Mouse (Mus musculus) neutrophil, adult 5-6 weeks (primary cell): Measurements from ENCODE around the gene Sco1. TPM values are rescaled to one million over a fixed set of nuclear protein-coding genes. Genes with fewer than 3 reads are reported as not detected.

Source experiments
- ATAC-seq: fragments of 151-379, 151-347 bp; 2 replicates; pipeline ENCODE4 v1.8.0; 2017; ENCODE audit warnings: mild to moderate bottlenecking, moderate TSS enrichment; ENCODE audit not compliant: insufficient number of reproducible peaks, poor library complexity, low FRiP score, severe bottlenecking; ENCODE audit errors: extremely low read depth
- total RNA-seq: library from RNA; stranded (forward); fragments of 200-1000 nt; gene quantifications from 2 replicates; pipeline ENCODE4 v1.2.3, GENCODE M21; 2017

The Sco1 gene
- total RNA-seq, 1 experiment from 2014 or later = 14.5 TPM

DNA sequence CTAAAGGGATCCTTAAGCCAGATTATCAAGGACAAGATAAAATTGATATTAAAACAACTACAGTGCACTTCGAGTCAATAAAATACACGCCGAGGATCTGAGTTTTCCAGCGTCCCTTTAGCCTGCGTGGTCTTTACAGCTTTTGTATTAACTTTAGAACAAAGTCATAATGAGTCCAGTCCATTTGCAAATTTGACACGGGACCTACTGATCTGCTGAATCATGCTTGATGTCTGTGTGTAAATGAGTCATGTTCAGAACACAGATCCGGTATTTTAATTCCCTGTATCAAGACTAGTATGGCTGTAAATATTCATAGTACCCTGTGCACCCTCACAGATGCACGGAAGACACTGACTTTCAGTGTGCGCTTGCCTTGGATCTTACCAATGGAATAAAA, 15.6 kb upstream of the Sco1 start:
- ATAC-seq = no peak

DNA sequence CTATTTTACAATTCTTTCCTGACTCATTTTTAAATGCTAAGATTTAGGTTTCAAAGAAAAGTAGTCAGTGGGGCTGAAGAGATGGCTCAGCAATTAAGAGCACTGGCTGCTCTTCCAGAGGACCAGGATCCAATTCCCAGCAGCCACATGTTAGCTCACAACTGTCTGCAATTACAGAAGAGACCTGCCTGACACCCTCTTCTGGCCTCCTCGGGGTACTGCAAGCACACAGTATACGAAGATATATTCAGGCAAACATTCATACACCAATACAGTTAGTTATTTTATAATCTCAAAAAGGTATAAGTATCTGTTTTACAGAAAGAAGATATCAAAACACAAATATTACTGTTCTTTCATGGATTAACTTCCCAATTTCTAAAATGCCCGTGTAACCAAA, 12.7 kb upstream of the Sco1 start:
- no peak for ATAC-seq

GRCm38 (mm10) chr11:67040483-67040882, 12.0 kb upstream of the Sco1 start:
- no peak for ATAC-seq

- no peak for ATAC-seq
Observed at GRCm38 (mm10) chr11:67043007-67043406, 9.5 kb upstream of the Sco1 start.

- ATAC-seq = no peak
Observed at GRCm38 (mm10) chr11:67044959-67045358, 7.5 kb upstream of the Sco1 start.

GRCm38 (mm10) chr11:67047199-67047598, 5.3 kb upstream of the Sco1 start:
- peak; percentile 41; the same call in 1 of the 2 replicates for ATAC-seq

GRCm38 (mm10) chr11:67048496-67048895, 4.0 kb upstream of the Sco1 start:
- ATAC-seq = no peak

- no peak for ATAC-seq
Observed at GRCm38 (mm10) chr11:67049256-67049655, 3.2 kb upstream of the Sco1 start.

DNA sequence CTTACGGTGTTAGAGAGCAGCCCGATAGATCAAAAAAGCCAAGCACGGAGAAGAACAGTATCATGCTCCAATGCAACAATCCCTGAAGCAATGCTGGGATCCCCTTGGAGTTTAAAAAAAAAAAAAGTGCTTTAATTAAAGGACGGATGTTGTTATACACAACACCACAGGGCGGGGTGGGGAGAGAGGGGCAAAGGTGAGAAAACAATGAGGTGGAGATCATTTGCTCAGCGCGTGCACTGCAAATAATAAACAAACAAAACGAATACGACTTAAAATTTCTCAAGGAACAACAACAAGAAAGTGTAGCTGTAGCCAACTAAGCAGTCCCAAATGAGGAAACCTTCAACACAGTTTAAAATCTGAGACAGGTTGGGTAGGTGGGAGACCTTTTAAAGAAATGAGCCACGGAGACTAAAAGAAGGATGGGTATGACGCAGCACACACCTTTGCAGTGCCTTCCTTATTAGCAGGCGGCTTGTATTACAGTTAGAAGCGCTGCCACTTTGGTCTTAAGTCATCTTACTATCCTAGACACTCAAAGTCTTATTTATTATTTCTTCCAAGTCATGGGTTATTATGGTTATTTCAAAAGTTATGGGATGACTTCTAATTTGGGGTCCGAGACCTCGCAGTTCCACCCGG, 672 bp upstream of the Sco1 start:
- no peak for ATAC-seq

GRCm38 (mm10) chr11:67054754-67055365, 2.4 kb downstream of the Sco1 start:
- no peak for ATAC-seq

DNA sequence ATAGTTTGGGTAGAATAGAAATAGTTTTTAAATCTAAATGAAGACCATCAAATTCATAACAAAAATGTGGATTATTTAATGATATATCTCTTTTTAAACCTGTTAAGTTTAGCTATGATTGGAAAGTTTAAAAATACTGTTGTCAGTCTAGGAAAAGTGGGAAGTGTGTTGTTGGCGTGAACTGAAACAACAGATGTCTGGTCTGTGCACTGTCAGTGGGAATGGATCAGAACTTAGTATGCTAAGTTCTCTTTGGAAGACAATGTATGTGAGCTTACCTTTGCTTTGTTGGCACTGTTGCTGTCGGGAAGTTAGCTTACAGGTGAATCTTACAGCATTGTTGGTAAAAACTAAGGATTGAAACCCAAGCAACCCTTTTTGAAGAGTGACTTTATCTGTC, 8.8 kb downstream of the Sco1 start:
- ATAC-seq = no peak

DNA sequence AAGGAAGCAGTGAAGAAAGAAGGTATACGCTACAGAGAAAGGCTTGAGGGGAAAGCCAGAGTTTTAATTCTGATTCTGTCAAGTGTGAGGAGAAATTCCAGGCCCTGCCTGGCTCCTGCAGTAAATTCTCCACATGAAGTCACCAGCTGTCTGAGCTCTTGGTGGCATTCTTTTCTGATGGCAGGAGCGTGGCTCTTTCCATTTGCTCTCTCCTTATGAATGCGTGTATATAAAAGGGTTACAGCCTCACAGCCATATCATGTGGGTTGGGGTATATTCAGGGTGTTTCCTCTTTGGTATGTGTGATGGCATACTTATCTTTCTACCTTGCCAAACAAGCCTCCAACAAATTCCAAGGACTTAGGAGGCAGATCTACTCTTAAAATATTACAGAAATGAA, 10.3 kb downstream of the Sco1 start:
- ATAC-seq = no peak

GRCm38 (mm10) chr11:67067741-67068140, 15.3 kb downstream of the Sco1 start:
- no peak for ATAC-seq

- no peak for ATAC-seq
Observed at GRCm38 (mm10) chr11:67072615-67073130, 20.2 kb downstream of the Sco1 start.

DNA sequence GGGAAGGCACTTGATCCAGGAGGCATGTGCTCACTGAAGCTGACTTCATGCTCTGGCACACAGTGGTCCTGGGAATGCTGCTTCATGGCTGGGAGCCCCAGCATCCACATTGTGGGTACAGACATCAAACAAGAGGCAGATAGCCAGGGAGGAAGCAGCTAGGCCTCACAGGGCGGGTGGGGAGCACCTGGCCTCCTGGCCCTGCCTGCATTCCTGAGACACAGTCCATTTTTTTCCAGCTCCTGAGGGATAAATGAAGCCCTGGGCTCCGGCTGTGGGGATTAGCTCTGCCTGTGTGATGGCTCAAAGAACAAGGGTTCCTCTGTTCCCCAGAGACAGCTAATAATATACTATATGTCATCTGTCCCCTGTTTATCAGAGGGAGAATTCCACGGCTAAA, 22.6 kb downstream of the Sco1 start:
- ATAC-seq = no peak

GRCm38 (mm10) chr11:67076781-67077180, 24.3 kb downstream of the Sco1 start:
- ATAC-seq = no peak

- ATAC-seq = no peak
Observed at GRCm38 (mm10) chr11:67077435-67077834, 25.0 kb downstream of the Sco1 start.

DNA sequence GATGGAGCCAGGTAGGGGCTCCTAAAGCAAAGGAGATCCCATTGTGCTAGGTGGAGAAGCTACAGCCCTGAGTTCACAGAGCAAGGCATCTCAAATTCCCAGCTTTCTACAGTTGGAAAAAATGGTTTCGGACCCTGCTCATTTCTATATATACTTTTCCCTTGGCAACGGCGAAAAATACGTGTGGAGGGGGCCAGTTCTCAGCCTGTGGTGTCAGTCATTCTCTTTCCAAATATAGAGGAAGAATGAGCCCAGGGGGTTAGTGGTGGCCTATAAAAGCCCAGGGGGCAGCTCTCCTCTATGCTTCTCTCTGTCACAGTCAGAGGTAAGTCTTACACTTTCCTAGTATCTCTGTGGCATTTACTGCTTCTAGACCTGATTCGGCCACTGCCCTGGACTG, 25.5 kb downstream of the Sco1 start, which contains the start of gene Myh3:
TSS of gene Myh3 (plus strand) at position 301 of the 400 bp plus-strand sequence.
- ATAC-seq = no peak

DNA sequence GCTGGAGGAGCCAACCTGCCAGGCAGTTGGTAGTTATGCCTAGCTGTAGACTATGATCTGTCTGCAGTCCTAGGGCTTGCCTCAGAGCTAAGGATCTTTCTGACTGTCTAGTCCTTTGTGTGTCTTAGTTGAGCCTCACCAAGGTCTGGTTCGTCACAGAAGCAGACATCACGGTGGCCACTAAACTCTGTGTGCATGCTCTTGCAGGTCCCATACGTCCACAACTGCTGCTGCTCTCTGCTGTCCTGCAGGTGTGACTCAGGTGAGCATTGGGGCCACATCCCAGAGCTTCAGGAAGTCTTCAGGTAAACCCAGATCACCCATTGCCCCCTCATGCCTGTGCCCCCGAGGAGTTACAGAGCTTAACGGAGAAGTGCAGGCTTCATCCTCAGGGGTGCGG, 26.4 kb downstream of the Sco1 start:
- ATAC-seq = no peak

- no peak for ATAC-seq
Observed at GRCm38 (mm10) chr11:67079740-67080139, 27.3 kb downstream of the Sco1 start.

DNA sequence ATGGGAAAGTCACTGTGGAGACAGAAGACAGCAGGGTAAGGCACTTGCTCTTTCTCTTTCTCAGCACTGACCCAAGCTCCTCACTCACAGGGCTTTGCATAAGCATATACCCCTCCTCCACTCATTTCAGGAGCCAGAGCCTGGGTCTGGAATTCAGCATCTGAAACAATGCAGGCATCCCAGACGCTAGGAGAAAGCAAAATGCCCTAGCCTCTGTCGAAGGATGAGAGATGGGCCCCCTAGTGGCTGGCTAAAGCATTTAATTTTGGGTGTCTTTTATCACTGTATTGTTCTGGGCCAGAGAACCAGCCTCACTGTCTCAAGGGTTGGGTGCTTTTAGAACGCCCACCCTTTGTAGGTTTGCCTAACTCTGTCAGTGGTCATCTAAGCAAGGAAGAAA, 27.7 kb downstream of the Sco1 start:
- peak; percentile 48; the same call in 1 of the 2 replicates for ATAC-seq
